Mouse (Mus musculus) kidney, postnatal 0 days (tissue): ENCODE measurements around the gene Ppp2r5e. TPM values are rescaled to one million over a fixed set of nuclear protein-coding genes. Genes with fewer than 3 reads are reported as not detected.

Experiments
- ATAC-seq: fragments of 200-750 bp; cut with Nextera tagmentation; replicated peaks from 2 replicates; pipeline ENCODE4 v1.8.0; 2017; ENCODE audit warnings: low read depth, moderate number of reproducible peaks, moderate TSS enrichment, moderate library complexity; ENCODE audit not compliant: low FRiP score
- DNase-seq: peaks from one replicate; pipeline ENCODE4 v3.0.0-alpha.2; 2016; ENCODE audit warnings: low spot score
- H3K27ac ChIP-seq: fragments of 300-500 bp; sonication (generic); 2 replicates; pipeline ENCODE4 v1.5.1; 2014; ENCODE audit warnings: mild to moderate bottlenecking
- H3K27me3 ChIP-seq: fragments of 300-500 bp; sonication (generic); 2 replicates; pipeline ENCODE4 v1.6.1; 2014; ENCODE audit warnings: low read length, mixed read lengths; ENCODE audit not compliant: insufficient read depth
- H3K36me3 ChIP-seq: fragments of 300-500 bp; sonication (generic); 2 replicates; pipeline ENCODE4 v1.6.1; 2014; ENCODE audit warnings: low read length, mixed read lengths; ENCODE audit not compliant: insufficient read depth
- H3K4me1 ChIP-seq: fragments of 300-500 bp; sonication (generic); replicated peaks from 2 replicates; pipeline ENCODE4 v1.6.1; 2014; ENCODE audit warnings: antibody characterized with exemption, low read length, mixed read lengths; ENCODE audit not compliant: insufficient read depth
- H3K4me2 ChIP-seq: fragments of 300-500 bp; sonication (generic); 2 replicates; pipeline ENCODE4 v1.6.1; 2014; ENCODE audit warnings: mild to moderate bottlenecking, low read length, moderate library complexity, mixed read lengths
- H3K4me3 ChIP-seq: fragments of 300-500 bp; sonication (generic); replicated peaks from 2 replicates; pipeline ENCODE4 v1.5.1; 2014; ENCODE audit warnings: low read depth, low read length
- H3K9ac ChIP-seq: fragments of 300-500 bp; sonication (generic); 2 replicates; pipeline ENCODE4 v1.6.1; 2014; ENCODE audit warnings: low read depth, low read length
- H3K9me3 ChIP-seq: fragments of 300-500 bp; sonication (generic); replicated peaks from 2 replicates; pipeline ENCODE4 v1.6.1; 2016; ENCODE audit warnings: low read length, inconsistent platforms, mixed read lengths
- CTCF ChIP-seq: IDR thresholded peaks from 2 replicates; pipeline ENCODE4 v1.5.1; 2016; ENCODE audit warnings: antibody characterized with exemption, low read depth, mild to moderate bottlenecking, moderate library complexity
- WGBS: fragments of 180-500 bp; shearing (Covaris S2); extraction: QIAGEN DNeasy Blood & Tissue Kit; methylation state at CpG from one replicate; pipeline ENCODE4 v1.1.7; 2014; 5-methylcytosine and 5-hydroxymethylcytosine counted together
- polyA plus RNA-seq: library from polyadenylated mRNA; unstranded; fragments of >200 nt; fragmentation: Nextera tagmentation; extraction: Ambion mirVana; gene quantifications from 2 replicates; pipeline ENCODE4 v1.2.1, GENCODE M21; 2015

Ppp2r5e gene
- polyA plus RNA-seq, 1 experiment from 2014 or later, result 16.0 TPM

- DNase-seq, result no peak
- 67% methylated on average over 6 of the region's 6 CpGs for WGBS
Measured at GRCm38 (mm10) chr12:75414991-75415390, 181.1 kb downstream of the Ppp2r5e start.

GRCm38 (mm10) chr12:75412964-75413363 lies 183.1 kb downstream of the Ppp2r5e start:
- no peaks in the 10 kb centered on the region for H3K9me3 ChIP-seq
- H3K4me3 ChIP-seq, result no peak overlapping the region
- H3K4me1 ChIP-seq, result no peaks in the 10 kb centered on the region
- no peaks in the 10 kb centered on the region for H3K27me3 ChIP-seq
- DNase-seq (peak; percentile 14), ATAC-seq (no peak)
- H3K27ac ChIP-seq, result no peak overlapping the region
- H3K9ac ChIP-seq, result no peak overlapping the region
- no peaks in the 10 kb centered on the region for H3K36me3 ChIP-seq
- WGBS, result 69% methylated on average over 9 of the region's 9 CpGs
- no peak for TF ChIP-seq CTCF
- H3K4me2 ChIP-seq, result no peak overlapping the region

More at GRCm38 (mm10) chr12:75414991-75415390, 181.1 kb downstream of the Ppp2r5e start:
- Histone ChIP-seq H3K9ac (no peak overlapping the region), H3K27ac (no peak overlapping the region), H3K9me3 (no peaks in the 10 kb centered on the region), H3K4me2 (no peak overlapping the region), H3K4me3 (no peak overlapping the region), H3K27me3 (no peaks in the 10 kb centered on the region), H3K4me1 (no peaks in the 10 kb centered on the region), H3K36me3 (no peaks in the 10 kb centered on the region)
- TF ChIP-seq CTCF, result no peak
- ATAC-seq, result no peak

Other genes with a start within 250 kb of the Ppp2r5e start
- gene Gphb5, start 179.5 kb downstream of the Ppp2r5e start, polyA plus RNA-seq, result not detected in 2 replicates
- gene Wdr89, start 73.3 kb upstream of the Ppp2r5e start, polyA plus RNA-seq, result 9.9 and 10.6 TPM in 2 replicates
- gene Sgpp1, start 139.5 kb upstream of the Ppp2r5e start, polyA plus RNA-seq, result 24.6 and 27.0 TPM in 2 replicates
- 37.2 and 47.5 TPM in 2 replicates for gene Syne2, start 221.9 kb upstream of the Ppp2r5e start, polyA plus RNA-seq